Mouse (Mus musculus): Measurements from ENCODE around the gene Wap. TPM values are rescaled to one million over a fixed set of nuclear protein-coding genes. Genes with fewer than 3 reads are reported as not detected.

Wap gene
- total and polyA plus RNA-seq, 3 experiments, result not detected

GRCm38 (mm10) chr11:6661206-6661605 lies 22.8 kb upstream of the Wap start:
- Histone ChIP-seq H3K4me1 (ENCODE audit: control insufficient read depth in 1 of 2, insufficient read depth in 2 of 2) (0 out of 4 replicates have a peak, but pooled peaks cover 0 to 5% of the 10 kb centered on the region in 2 experiments), H3K36me3 (replicated peaks in 1 of 2; ENCODE audit: control insufficient read depth in 1 of 2, insufficient read depth in 1 of 2, low read length in 1 of 2) (no peaks in the 10 kb centered on the region), H3K9ac (ENCODE audit: insufficient read depth, low read depth) (no peak overlapping the region), H3K4me2 (ENCODE audit: insufficient read depth, low read depth, poor library complexity, severe bottlenecking) (no peak overlapping the region), H3K27me3 (replicated peaks) (peaks cover 81% of the 10 kb centered on the region), H3K9me3 (replicated peaks; ENCODE audit: low read length) (no peaks in the 10 kb centered on the region), H3K27ac (ENCODE audit: insufficient read depth, low read depth) (no peak overlapping the region), H3K4me3 (replicated peaks in 1 of 3; ENCODE audit: low read depth in 2 of 3, low read length in 2 of 3, poor library complexity in 1 of 3) (no peak overlapping the region), H3K79me2 (replicated peaks; ENCODE audit: control insufficient read depth, extremely low read depth, insufficient read depth, poor library complexity, severe bottlenecking) (no peaks in the 10 kb centered on the region)
- in situ Hi-C loops (cut with MboI; ENCODE audit: low pct_ligation_motif_present, low pct_unique_long_range_greater_than_20kb, low sequenced_read_pairs) (loop anchor here (25.0 kb wide), 1 partner anchor 501 kb away; no protein-coding TSS in a partner anchor), dilution Hi-C loops (cut with MboI; ENCODE audit: extremely low pct_ligation_motif_present, extremely low pct_unique_long_range_greater_than_20kb, low sequenced_read_pairs) (no loop called here)
- TF ChIP-seq PAX5 (IDR thresholded peaks at IDR 0.05; ENCODE audit: low read length) (no peak), MYC (IDR thresholded peaks at IDR 0.05; ENCODE audit: low read depth, low read length) (no peak), MEF2A (IDR thresholded peaks at IDR 0.05; ENCODE audit: borderline replicate concordance, low read depth, low read length) (no peak), RCOR1 (conservative IDR thresholded peaks at IDR 0.05; ENCODE audit: low read depth, low read length) (no peak), BHLHE40 (IDR thresholded peaks at IDR 0.05; ENCODE audit: low read depth, low read length) (no peak), KAT2A (IDR thresholded peaks at IDR 0.05; ENCODE audit: insufficient replicate concordance, low read length) (no peak), CHD2 (IDR thresholded peaks at IDR 0.05; ENCODE audit: low read length) (no peak), TBP (conservative IDR thresholded peaks at IDR 0.05; ENCODE audit: low read depth, low read length) (no peak), ZNF384 (IDR thresholded peaks at IDR 0.05; ENCODE audit: low read depth, low read length) (no peak), IRF4 (IDR thresholded peaks at IDR 0.05; ENCODE audit: low read depth, low read length) (no peak), MAFK (IDR thresholded peaks at IDR 0.05; ENCODE audit: insufficient replicate concordance, low read length) (no peak)
- DNase-seq (ENCODE audit: extremely low read depth), result no peak

- peak; percentile 51 for DNase-seq (ENCODE audit: extremely low read depth)
- Histone ChIP-seq H3K4me3 (replicated peaks in 1 of 3; ENCODE audit: low read depth in 2 of 3, low read length in 2 of 3, poor library complexity in 1 of 3) (peak within 1 kb of the TSS in 1 of 3 experiments; percentile 44), H3K27ac (ENCODE audit: insufficient read depth, low read depth) (no peak within 1 kb of the TSS), H3K4me2 (ENCODE audit: insufficient read depth, low read depth, poor library complexity, severe bottlenecking) (peak within 1 kb of the TSS; percentile 70), H3K79me2 (replicated peaks; ENCODE audit: control insufficient read depth, extremely low read depth, insufficient read depth, poor library complexity, severe bottlenecking) (no peaks in the 10 kb centered on the region), H3K27me3 (replicated peaks) (peaks cover 87% of the 10 kb centered on the region), H3K36me3 (replicated peaks in 1 of 2; ENCODE audit: control insufficient read depth in 1 of 2, insufficient read depth in 1 of 2, low read length in 1 of 2) (no peaks in the 10 kb centered on the region), H3K4me1 (ENCODE audit: control insufficient read depth in 1 of 2, insufficient read depth in 2 of 2) (peaks cover 0 to 5% of the 10 kb centered on the region in 2 experiments; a peak in 1 of 4 replicates), H3K9ac (ENCODE audit: insufficient read depth, low read depth) (no peak within 1 kb of the TSS), H3K9me3 (replicated peaks; ENCODE audit: low read length) (no peaks in the 10 kb centered on the region)
- TF ChIP-seq POLR2A (IDR thresholded peaks at IDR 0.05; ENCODE audit: low read depth, low read length), result no peak
- 0 out of 2 replicates have a peak, but pooled peaks have one; percentile 22 for TF ChIP-seq MAZ (IDR thresholded peaks at IDR 0.05; ENCODE audit: low read depth, low read length)
- dilution Hi-C loops (cut with MboI; ENCODE audit: extremely low pct_ligation_motif_present, extremely low pct_unique_long_range_greater_than_20kb, low sequenced_read_pairs), result no loop called here
- in situ Hi-C loops (cut with MboI; ENCODE audit: low pct_ligation_motif_present, low pct_unique_long_range_greater_than_20kb, low sequenced_read_pairs), result loop anchor here (10.0 to 25.0 kb wide), 2 partner anchors 107 to 504 kb away; no protein-coding TSS in a partner anchor
These were observed 19.8 kb upstream of the Wap start, which contains the start of gene Ramp3 for GRCm38 (mm10) chr11:6658271-6658670. Ramp3 (plus strand) TSS chr11:6658521.

- no peak overlapping the region for H3K27ac ChIP-seq (ENCODE audit: insufficient read depth, low read depth)
- H3K4me3 ChIP-seq (replicated peaks in 1 of 3; ENCODE audit: low read depth in 2 of 3, low read length in 2 of 3, poor library complexity in 1 of 3), result no peak overlapping the region
- peaks cover 87% of the 10 kb centered on the region for H3K27me3 ChIP-seq (replicated peaks)
- no peak overlapping the region for H3K9ac ChIP-seq (ENCODE audit: insufficient read depth, low read depth)
- in situ Hi-C loops (cut with MboI; ENCODE audit: low pct_ligation_motif_present, low pct_unique_long_range_greater_than_20kb, low sequenced_read_pairs) (loop anchor here (10.0 to 25.0 kb wide), 2 partner anchors 110 to 507 kb away; no protein-coding TSS in a partner anchor), dilution Hi-C loops (cut with MboI; ENCODE audit: extremely low pct_ligation_motif_present, extremely low pct_unique_long_range_greater_than_20kb, low sequenced_read_pairs) (no loop called here)
- no peak overlapping the region for H3K4me2 ChIP-seq (ENCODE audit: insufficient read depth, low read depth, poor library complexity, severe bottlenecking)
- TF ChIP-seq POLR2AphosphoS2 (IDR thresholded peaks at IDR 0.05; ENCODE audit: low read depth, low read length) (no peak), ZMIZ1 (IDR thresholded peaks at IDR 0.05; ENCODE audit: low read depth, low read length) (no peak), RCOR1 (conservative IDR thresholded peaks at IDR 0.05; ENCODE audit: low read depth, low read length) (no peak), NELFE (IDR thresholded peaks at IDR 0.05; ENCODE audit: low read depth, low read length) (peak; percentile 59; the same call in 1 of the 2 replicates), BHLHE40 (IDR thresholded peaks at IDR 0.05; ENCODE audit: low read depth, low read length) (peak; percentile 23; the same call in 1 of the 2 replicates), SMC3 (IDR thresholded peaks at IDR 0.05; ENCODE audit: low read depth, low read length) (peak; percentile 99), MAFK (IDR thresholded peaks at IDR 0.05; ENCODE audit: insufficient replicate concordance, low read length) (0 out of 2 replicates have a peak, but pooled peaks have one; percentile 32), IRF4 (IDR thresholded peaks at IDR 0.05; ENCODE audit: low read depth, low read length) (peak; percentile 33; the same call in 1 of the 2 replicates), ZC3H11A (IDR thresholded peaks at IDR 0.05; ENCODE audit: low read depth, low read length) (peak; percentile 90), POLR2A (IDR thresholded peaks at IDR 0.05; ENCODE audit: low read depth, low read length) (no peak), SIN3A (IDR thresholded peaks at IDR 0.05; ENCODE audit: low read length) (0 out of 2 replicates have a peak, but pooled peaks have one; percentile 37), MAZ (IDR thresholded peaks at IDR 0.05; ENCODE audit: low read depth, low read length) (0 out of 2 replicates have a peak, but pooled peaks have one; percentile 24), CTCF (conservative IDR thresholded peaks at IDR 0.05 in 1 of 2, IDR thresholded peaks at IDR 0.05 in 1 of 2; ENCODE audit: low read depth in 2 of 2, low read length in 2 of 2) (peak; percentile 60 to 99), MYC (IDR thresholded peaks at IDR 0.05; ENCODE audit: low read depth, low read length) (0 out of 2 replicates have a peak, but pooled peaks have one; percentile 38)
- H3K9me3 ChIP-seq (replicated peaks; ENCODE audit: low read length), result no peaks in the 10 kb centered on the region
- H3K79me2 ChIP-seq (replicated peaks; ENCODE audit: control insufficient read depth, extremely low read depth, insufficient read depth, poor library complexity, severe bottlenecking), result no peaks in the 10 kb centered on the region
- peaks cover 0 to 11% of the 10 kb centered on the region in 2 experiments; a peak in 3 of 4 replicates for H3K4me1 ChIP-seq (ENCODE audit: control insufficient read depth in 1 of 2, insufficient read depth in 2 of 2)
- H3K36me3 ChIP-seq (replicated peaks in 1 of 2; ENCODE audit: control insufficient read depth in 1 of 2, insufficient read depth in 1 of 2, low read length in 1 of 2), result no peaks in the 10 kb centered on the region
- DNase-seq (ENCODE audit: extremely low read depth), result peak; percentile 93
These were observed 16.5 kb upstream of the Wap start for GRCm38 (mm10) chr11:6654903-6655302.

Data from CH12.LX (cell line).